Mouse (Mus musculus) liver, embryonic 16.5 days (tissue): ENCODE data around the gene Alppl2. TPM values are rescaled to one million over a fixed set of nuclear protein-coding genes. Genes with fewer than 3 reads are reported as not detected.

ENCODE experiments used
- ATAC-seq: fragments of 200-750 bp; cut with Nextera tagmentation; 2 replicates; pipeline ENCODE4 v1.8.0; 2017; ENCODE audit warnings: low read depth, mild to moderate bottlenecking, moderate number of reproducible peaks, moderate library complexity
- H3K27ac ChIP-seq: fragments of 300-500 bp; sonication (generic); 2 replicates; pipeline ENCODE4 v1.5.1; 2014; ENCODE audit warnings: mild to moderate bottlenecking, low read length
- H3K27me3 ChIP-seq: fragments of 300-500 bp; sonication (generic); 2 replicates; pipeline ENCODE4 v1.6.1; 2014; ENCODE audit warnings: low read depth, low read length, mixed read lengths; ENCODE audit not compliant: control insufficient read depth, insufficient read depth
- H3K36me3 ChIP-seq: fragments of 300-500 bp; sonication (generic); 2 replicates; pipeline ENCODE4 v1.6.1; 2014; ENCODE audit warnings: mild to moderate bottlenecking; ENCODE audit not compliant: control insufficient read depth, insufficient read depth
- H3K4me1 ChIP-seq: fragments of 300-500 bp; sonication (generic); 2 replicates; pipeline ENCODE4 v1.6.1; 2014; ENCODE audit warnings: low read depth, low read length, mixed read lengths; ENCODE audit not compliant: control insufficient read depth
- H3K4me2 ChIP-seq: fragments of 300-500 bp; sonication (generic); 2 replicates; pipeline ENCODE4 v1.6.1; 2014; ENCODE audit warnings: low read depth, low read length, mixed read lengths
- H3K4me3 ChIP-seq: fragments of 300-500 bp; sonication (generic); 2 replicates; pipeline ENCODE4 v1.5.1; 2014; ENCODE audit warnings: low read depth, mild to moderate bottlenecking, low read length
- H3K9ac ChIP-seq: fragments of 300-500 bp; sonication (generic); 2 replicates; pipeline ENCODE4 v1.6.1; 2014; ENCODE audit warnings: low read depth, low read length
- H3K9me3 ChIP-seq: fragments of 300-500 bp; sonication (generic); replicated peaks from 2 replicates; pipeline ENCODE4 v1.6.1; 2016; ENCODE audit warnings: low read length; ENCODE audit not compliant: control insufficient read depth
- WGBS: fragments of 180-500 bp; shearing (Covaris S2); extraction: QIAGEN DNeasy Blood & Tissue Kit; methylation state at CpG from one replicate; pipeline ENCODE4 v1.1.7; 2014; ENCODE audit not compliant: insufficient replicate concordance; 5-methylcytosine and 5-hydroxymethylcytosine counted together
- polyA plus RNA-seq: library from polyadenylated mRNA; unstranded; fragments of >200 nt; fragmentation: Nextera tagmentation; extraction: Ambion mirVana; gene quantifications from 2 replicates; pipeline ENCODE4 v1.2.1, GENCODE M21; 2015

Gene Alppl2
- polyA plus RNA-seq = not detected in 2 replicates

DNA sequence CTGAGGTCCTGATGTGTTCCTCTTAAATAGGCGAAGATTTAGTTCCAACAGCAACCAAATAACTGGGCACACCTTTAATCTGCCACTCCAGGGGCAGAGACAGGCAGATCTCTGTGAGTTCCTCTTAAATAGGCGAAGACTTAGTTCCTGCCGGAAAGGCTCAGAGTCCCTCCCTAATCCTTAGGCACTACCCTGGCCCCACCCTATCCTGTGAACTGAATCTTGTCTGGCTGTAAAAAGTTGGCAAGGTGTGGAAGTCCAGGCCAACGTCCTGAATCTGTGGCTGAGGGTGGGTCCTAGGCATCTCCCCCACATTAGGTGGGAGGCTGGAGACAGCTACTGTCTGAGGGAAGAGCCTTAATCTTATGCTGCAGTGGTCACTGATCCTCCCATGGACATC is at the start of gene Alppl2:
TSS of gene Alppl2 (minus strand) at position 101 of the 400 bp plus-strand sequence.
- Histone ChIP-seq H3K4me1 (no peaks in the 10 kb centered on the region), H3K4me3 (no peak within 1 kb of the TSS), H3K27me3 (no peaks in the 10 kb centered on the region), H3K36me3 (no peaks in the 10 kb centered on the region), H3K9me3 (no peaks in the 10 kb centered on the region), H3K9ac (no peak within 1 kb of the TSS), H3K27ac (no peak within 1 kb of the TSS), H3K4me2 (no peak within 1 kb of the TSS)
- WGBS = 50% methylated on average over 4 of the region's 4 CpGs
- no peak for ATAC-seq

GRCm38 (mm10) chr1:87131803-87132202 is 42.1 kb upstream of the Alppl2 start:
- no peaks in the 10 kb centered on the region for H3K9me3 ChIP-seq
- no peak overlapping the region for H3K9ac ChIP-seq
- H3K27me3 ChIP-seq = peaks cover 16% of the 10 kb centered on the region
- no peaks in the 10 kb centered on the region for H3K4me1 ChIP-seq
- H3K36me3 ChIP-seq = no peaks in the 10 kb centered on the region
- H3K27ac ChIP-seq = no peak overlapping the region
- no peak overlapping the region for H3K4me2 ChIP-seq
- ATAC-seq = no peak
- WGBS = 63% methylated on average over 4 of the region's 4 CpGs
- H3K4me3 ChIP-seq = no peak overlapping the region

DNA sequence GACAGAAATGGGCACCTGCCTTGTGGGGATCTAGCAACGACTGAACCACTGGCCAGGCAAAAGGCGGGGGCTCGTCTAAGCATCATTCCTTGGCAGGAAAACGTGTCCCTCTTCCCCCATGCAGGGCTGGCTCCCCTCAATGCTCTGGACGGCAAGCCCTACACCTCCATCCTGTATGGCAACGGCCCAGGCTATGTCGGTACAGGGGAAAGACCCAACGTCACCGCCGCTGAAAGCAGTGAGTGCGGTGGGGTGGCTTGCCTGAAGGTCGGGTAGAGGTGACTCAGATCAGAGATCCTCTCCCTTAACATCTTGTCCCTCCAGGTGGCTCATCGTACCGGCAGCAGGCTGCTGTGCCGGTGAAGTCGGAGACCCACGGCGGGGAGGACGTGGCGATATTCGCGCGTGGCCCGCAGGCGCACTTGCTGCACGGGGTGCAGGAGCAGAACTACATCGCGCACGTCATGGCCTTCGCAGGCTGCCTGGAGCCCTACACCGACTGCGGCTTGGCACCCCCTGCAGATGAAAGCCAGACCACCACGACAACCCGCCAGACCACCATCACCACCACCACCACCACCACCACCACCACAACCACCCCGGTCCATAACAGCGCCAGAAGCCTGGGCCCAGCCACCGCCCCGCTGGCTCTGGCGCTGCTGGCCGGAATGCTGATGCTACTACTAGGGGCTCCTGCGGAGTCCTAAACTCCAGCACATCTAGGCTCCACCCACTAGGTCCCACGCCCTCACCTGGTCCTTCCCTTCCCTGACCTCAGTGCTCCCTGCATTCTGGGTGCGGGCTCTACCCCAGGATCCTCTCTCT is 37.7 kb upstream of the Alppl2 start:
- Histone ChIP-seq H3K4me2 (no peak overlapping the region), H3K9me3 (no peaks in the 10 kb centered on the region), H3K36me3 (no peaks in the 10 kb centered on the region), H3K4me1 (no peaks in the 10 kb centered on the region), H3K27me3 (peaks cover 18% of the 10 kb centered on the region), H3K9ac (no peak overlapping the region), H3K4me3 (no peak overlapping the region), H3K27ac (no peak overlapping the region)
- no peak for ATAC-seq
- WGBS = 12% methylated on average over 43 of the region's 43 CpGs

GRCm38 (mm10) chr1:87124673-87125072 is 34.9 kb upstream of the Alppl2 start, which contains the start of gene Akp3:
TSS of gene Akp3 (plus strand) at chr1:87124973.
- no peak within 1 kb of the TSS for H3K9ac ChIP-seq
- no peaks in the 10 kb centered on the region for H3K4me1 ChIP-seq
- no peak within 1 kb of the TSS for H3K27ac ChIP-seq
- 63% methylated on average over 6 of the region's 6 CpGs for WGBS
- no peaks in the 10 kb centered on the region for H3K36me3 ChIP-seq
- no peak within 1 kb of the TSS for H3K4me3 ChIP-seq
- no peak within 1 kb of the TSS for H3K4me2 ChIP-seq
- peaks cover 18% of the 10 kb centered on the region for H3K27me3 ChIP-seq
- no peak for ATAC-seq
- no peaks in the 10 kb centered on the region for H3K9me3 ChIP-seq

DNA sequence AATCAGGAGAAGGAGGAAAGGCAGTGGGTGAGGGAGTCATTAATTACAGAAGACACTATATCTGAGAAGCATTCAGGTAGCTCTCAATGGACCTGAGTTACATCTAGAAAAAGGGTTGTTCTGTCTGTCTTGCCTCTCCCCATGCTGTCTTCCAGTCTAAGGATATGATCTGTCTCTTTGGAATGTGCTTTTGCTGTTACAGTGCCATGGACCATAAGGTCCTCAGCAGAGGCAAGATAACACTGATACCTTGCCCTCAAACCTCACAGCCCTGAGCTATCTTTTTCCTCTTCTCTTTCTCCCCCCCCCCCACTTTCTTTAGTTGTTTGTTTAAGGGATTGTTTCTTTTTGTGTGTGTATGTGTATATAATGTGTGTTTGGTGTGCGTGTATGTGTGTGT is 25.1 kb upstream of the Alppl2 start:
- Histone ChIP-seq H3K4me1 (no peaks in the 10 kb centered on the region), H3K27ac (no peak overlapping the region), H3K9me3 (no peaks in the 10 kb centered on the region), H3K4me2 (no peak overlapping the region), H3K4me3 (no peak overlapping the region), H3K36me3 (no peaks in the 10 kb centered on the region), H3K9ac (no peak overlapping the region), H3K27me3 (no peaks in the 10 kb centered on the region)
- no peak for ATAC-seq
- 61% methylated on average over 1 of the region's 1 CpGs for WGBS

DNA sequence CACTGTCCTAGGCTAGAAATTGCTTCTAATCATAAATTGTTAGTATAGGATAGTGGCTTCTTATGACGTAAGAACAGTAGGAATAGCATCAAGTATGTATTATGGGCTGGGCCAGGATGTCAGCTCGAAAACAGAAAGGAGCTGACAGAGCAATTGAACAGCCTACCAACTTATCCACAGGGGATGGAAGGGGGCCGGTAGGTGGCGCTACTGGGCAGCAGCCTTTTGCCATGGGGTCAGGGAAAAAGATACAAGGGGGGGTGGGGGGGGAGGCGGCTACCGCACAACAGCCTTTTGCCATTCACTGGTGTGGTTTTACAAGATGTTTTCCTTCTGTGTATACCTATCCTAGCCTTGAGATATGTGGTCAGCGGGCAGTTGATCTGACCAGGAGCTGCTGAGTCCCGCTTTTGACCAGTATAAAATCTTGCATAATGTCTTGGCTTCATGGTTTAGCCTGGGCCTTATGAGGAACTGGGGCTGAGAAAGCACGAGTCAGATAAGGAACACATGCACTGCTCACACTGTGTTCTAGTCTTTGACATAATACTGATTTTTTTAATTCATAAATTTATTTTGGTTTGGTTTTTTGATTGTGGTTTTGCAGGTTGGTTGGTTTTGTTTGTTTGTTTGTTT is 22.1 kb upstream of the Alppl2 start:
- Histone ChIP-seq H3K4me1 (no peaks in the 10 kb centered on the region), H3K27me3 (no peaks in the 10 kb centered on the region), H3K36me3 (no peaks in the 10 kb centered on the region), H3K27ac (no peak overlapping the region), H3K9ac (no peak overlapping the region), H3K4me3 (no peak overlapping the region), H3K9me3 (no peaks in the 10 kb centered on the region), H3K4me2 (no peak overlapping the region)
- ATAC-seq = no peak
- WGBS = 26% methylated on average over 9 of the region's 9 CpGs

DNA sequence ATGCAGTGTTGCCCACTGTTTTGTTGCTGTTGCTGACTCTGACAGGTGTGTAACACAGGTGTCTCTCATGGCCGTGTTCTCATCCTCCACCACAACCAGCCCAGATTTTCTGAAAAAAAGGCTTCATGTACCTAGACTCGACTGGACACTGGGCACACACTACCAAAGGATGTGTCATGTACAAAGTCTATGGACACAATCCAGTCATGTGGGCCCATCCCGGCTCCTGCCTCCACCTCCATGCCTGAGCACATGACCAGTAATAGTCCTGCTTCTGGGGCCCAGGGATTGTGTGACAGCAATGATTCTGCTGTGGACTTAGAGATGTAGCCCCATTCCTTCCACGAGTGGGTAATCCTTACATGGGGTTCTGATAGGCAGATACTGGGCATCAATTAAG is 18.8 kb upstream of the Alppl2 start:
- H3K9me3 ChIP-seq = no peaks in the 10 kb centered on the region
- no peak overlapping the region for H3K4me2 ChIP-seq
- H3K9ac ChIP-seq = no peak overlapping the region
- 57% methylated on average over 4 of the region's 4 CpGs for WGBS
- H3K36me3 ChIP-seq = no peaks in the 10 kb centered on the region
- no peaks in the 10 kb centered on the region for H3K4me1 ChIP-seq
- no peak for ATAC-seq
- no peak overlapping the region for H3K27ac ChIP-seq
- H3K27me3 ChIP-seq = no peaks in the 10 kb centered on the region
- no peak overlapping the region for H3K4me3 ChIP-seq

- Histone ChIP-seq H3K9me3 (no peaks in the 10 kb centered on the region), H3K36me3 (no peaks in the 10 kb centered on the region)
Observed at GRCm38 (mm10) chr1:87106536-87106935, 16.8 kb upstream of the Alppl2 start.

GRCm38 (mm10) chr1:87103936-87104335 is 14.2 kb upstream of the Alppl2 start:
- Histone ChIP-seq H3K4me3 (no peak overlapping the region), H3K4me2 (no peak overlapping the region), H3K27me3 (peaks cover 2% of the 10 kb centered on the region; the same call in 1 of the 2 replicates), H3K9ac (no peak overlapping the region), H3K36me3 (no peaks in the 10 kb centered on the region), H3K9me3 (no peaks in the 10 kb centered on the region), H3K27ac (no peak overlapping the region), H3K4me1 (no peaks in the 10 kb centered on the region)
- ATAC-seq = no peak
- 67% methylated on average over 1 of the region's 1 CpGs for WGBS

More at GRCm38 (mm10) chr1:87106536-87106935, 16.8 kb upstream of the Alppl2 start:
- Histone ChIP-seq H3K9ac (no peak overlapping the region), H3K27ac (no peak overlapping the region), H3K4me1 (no peaks in the 10 kb centered on the region), H3K4me2 (no peak overlapping the region), H3K27me3 (no peaks in the 10 kb centered on the region), H3K4me3 (no peak overlapping the region)
- WGBS = 57% methylated on average over 8 of the region's 8 CpGs
- no peak for ATAC-seq
